Mouse (Mus musculus) brain, embryonic 14.5 days (tissue): Measurements from ENCODE around the gene Ylpm1.

Source experiments
- CTCF ChIP-seq: fragments of 200-500 bp; IDR thresholded peaks from 2 replicates; pipeline ENCODE4 v1.5.1; 2012; ENCODE audit warnings: inconsistent platforms, mild to moderate bottlenecking, moderate library complexity, borderline replicate concordance; ENCODE audit not compliant: insufficient read depth, insufficient read length; ENCODE audit errors: extremely low read depth
- POLR2A ChIP-seq: fragments of 200-500 bp; IDR thresholded peaks from 2 replicates; pipeline ENCODE4 v1.6.1; 2012; ENCODE audit warnings: mild to moderate bottlenecking, inconsistent platforms, borderline replicate concordance; ENCODE audit not compliant: poor library complexity, insufficient read depth, insufficient read length, severe bottlenecking; ENCODE audit errors: extremely low read depth

DNA sequence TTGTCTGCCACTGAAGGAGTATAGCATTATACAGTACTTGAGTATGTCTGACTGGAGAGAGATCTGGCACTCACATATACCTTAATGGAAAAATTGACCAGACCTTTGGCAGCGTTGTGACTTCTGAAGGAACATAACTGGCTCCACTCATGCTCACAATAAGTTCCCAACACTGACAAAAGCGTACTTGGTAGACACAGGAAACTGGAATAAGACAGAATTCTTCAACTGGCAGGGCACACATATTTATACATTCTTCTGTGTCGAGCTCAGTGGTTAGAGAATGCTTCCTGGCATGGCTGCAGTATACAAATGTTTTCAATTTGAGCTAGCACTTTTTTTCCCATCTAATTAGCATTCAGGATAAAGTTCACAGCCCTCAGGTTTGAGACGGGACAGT is 88.8 kb downstream of the Ylpm1 start:
- TF ChIP-seq CTCF (no peak), POLR2A (no peak)
